Mouse (Mus musculus) heart, embryonic 10.5 days (tissue): ENCODE results near the gene Pnliprp1. TPM values are rescaled to one million over a fixed set of nuclear protein-coding genes. Genes with fewer than 3 reads are reported as not detected.

Source experiments
- DNase-seq: peaks from one replicate; pipeline ENCODE4 v3.0.0-alpha.2; 2017; ENCODE audit warnings: low spot score
- H3K27ac ChIP-seq: fragments of 300-500 bp; sonication (generic); 2 replicates; pipeline ENCODE4 v1.5.1; 2016; ENCODE audit warnings: mild to moderate bottlenecking
- H3K27me3 ChIP-seq: fragments of 300-500 bp; sonication (generic); 2 replicates; pipeline ENCODE4 v1.6.1; 2016; ENCODE audit warnings: mild to moderate bottlenecking; ENCODE audit not compliant: poor library complexity, insufficient read depth, severe bottlenecking
- H3K36me3 ChIP-seq: fragments of 300-500 bp; sonication (generic); 2 replicates; pipeline ENCODE4 v1.6.1; 2016; ENCODE audit warnings: mild to moderate bottlenecking, moderate library complexity
- H3K4me1 ChIP-seq: fragments of 300-500 bp; sonication (generic); 2 replicates; pipeline ENCODE4 v1.6.1; 2016; ENCODE audit warnings: mild to moderate bottlenecking
- H3K4me3 ChIP-seq: fragments of 300-500 bp; sonication (generic); 2 replicates; pipeline ENCODE4 v1.5.1; 2016; ENCODE audit warnings: mild to moderate bottlenecking, moderate library complexity
- H3K9me3 ChIP-seq: fragments of 300-500 bp; sonication (generic); 2 replicates; pipeline ENCODE4 v1.6.1; 2016; ENCODE audit warnings: mild to moderate bottlenecking, moderate library complexity
- WGBS: fragments of 180-500 bp; shearing (Covaris S2); methylation state at CpG from one replicate; pipeline ENCODE4 v1.1.7; 2016; 5-methylcytosine and 5-hydroxymethylcytosine counted together
- polyA plus RNA-seq: library from polyadenylated mRNA; unstranded; fragments of >200 nt; fragmentation: Nextera tagmentation; extraction: Ambion mirVana; gene quantifications from 2 replicates; pipeline ENCODE4 v1.2.1, GENCODE M21; 2016

The Pnliprp1 gene
- polyA plus RNA-seq: 0.31 and 3.9 TPM in 2 replicates

DNA sequence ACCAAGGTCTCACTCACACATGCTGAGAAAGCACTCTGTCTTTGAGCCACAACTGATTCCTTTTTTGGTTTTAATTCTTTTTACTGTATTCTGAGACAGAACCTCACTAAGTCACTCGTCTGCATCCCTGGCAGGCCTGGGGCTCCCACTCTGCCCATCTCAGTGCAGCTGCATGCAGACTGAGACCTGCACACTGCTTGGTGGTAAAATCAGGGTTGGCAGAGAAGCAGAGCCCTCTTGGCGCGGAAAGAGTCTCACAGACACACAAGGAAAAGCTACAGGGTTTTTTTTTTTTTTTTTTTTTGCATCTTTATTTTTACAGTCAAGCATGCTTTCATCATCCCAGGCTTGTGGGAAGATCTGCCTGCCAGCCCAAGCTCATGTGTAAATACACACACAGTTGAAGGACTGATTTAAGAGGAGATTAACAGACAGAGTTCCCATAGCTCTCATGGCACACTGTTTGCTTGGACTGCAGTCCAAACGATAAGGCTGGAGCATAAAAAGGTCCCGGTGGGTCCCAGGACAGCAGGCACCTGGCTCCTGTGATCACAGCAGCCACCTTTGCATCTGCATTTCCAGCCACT lies at the start of gene Pnliprp1:
Gene Pnliprp1 (plus strand): TSS at position 443 of the 587 bp plus-strand sequence.
- Histone ChIP-seq H3K27ac (0 out of 2 replicates have a peak within 1 kb of the TSS, but pooled peaks have one; percentile 13), H3K27me3 (no peaks in the 10 kb centered on the region), H3K36me3 (no peaks in the 10 kb centered on the region), H3K9me3 (no peaks in the 10 kb centered on the region), H3K4me3 (no peak within 1 kb of the TSS), H3K4me1 (peaks cover 13% of the 10 kb centered on the region)
- 49% methylated on average over 5 of the region's 5 CpGs for WGBS
- DNase-seq: no peak

- Histone ChIP-seq H3K27ac (no peak overlapping the region), H3K27me3 (no peaks in the 10 kb centered on the region), H3K36me3 (no peaks in the 10 kb centered on the region), H3K9me3 (no peaks in the 10 kb centered on the region), H3K4me3 (no peak overlapping the region), H3K4me1 (no peaks in the 10 kb centered on the region)
- no peak for DNase-seq
- WGBS: 74% methylated on average over 1 of the region's 1 CpGs
Measured at GRCm38 (mm10) chr19:58688933-58689332, 39.8 kb upstream of the Pnliprp1 start.

- Histone ChIP-seq H3K4me1 (no peaks in the 10 kb centered on the region; the same call in 1 of the 2 replicates), H3K27me3 (no peaks in the 10 kb centered on the region), H3K36me3 (no peaks in the 10 kb centered on the region), H3K27ac (no peak overlapping the region), H3K4me3 (no peak overlapping the region), H3K9me3 (no peaks in the 10 kb centered on the region)
- no peak for DNase-seq
- 81% methylated on average over 3 of the region's 3 CpGs for WGBS
Measured at GRCm38 (mm10) chr19:58695314-58695713, 33.4 kb upstream of the Pnliprp1 start.

DNA sequence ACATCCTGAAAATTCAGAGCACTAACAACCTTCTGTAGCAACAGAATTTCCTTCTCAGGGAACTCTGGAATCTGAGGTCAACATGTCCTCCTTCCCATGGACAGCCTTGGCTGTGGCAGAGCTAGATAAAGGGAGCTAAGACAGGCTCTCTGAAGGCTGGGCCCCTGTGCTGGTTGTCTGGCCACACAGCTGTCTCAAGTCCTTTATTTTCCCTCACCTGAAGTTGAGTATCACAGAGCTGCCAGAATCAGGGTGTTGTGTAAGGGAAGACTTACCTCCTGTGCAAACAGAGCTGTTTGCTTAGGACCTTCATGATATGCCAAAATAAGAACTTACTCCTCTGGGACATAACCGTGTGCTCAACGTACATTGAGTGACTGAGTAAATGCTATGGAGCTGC lies 32.5 kb upstream of the Pnliprp1 start:
- no peaks in the 10 kb centered on the region; the same call in 1 of the 2 replicates for H3K4me1 ChIP-seq
- no peak for DNase-seq
- WGBS: 69% methylated on average over 2 of the region's 2 CpGs
- no peaks in the 10 kb centered on the region for H3K9me3 ChIP-seq
- H3K27ac ChIP-seq: no peak overlapping the region
- H3K4me3 ChIP-seq: no peak overlapping the region
- no peaks in the 10 kb centered on the region for H3K27me3 ChIP-seq
- no peaks in the 10 kb centered on the region for H3K36me3 ChIP-seq

DNA sequence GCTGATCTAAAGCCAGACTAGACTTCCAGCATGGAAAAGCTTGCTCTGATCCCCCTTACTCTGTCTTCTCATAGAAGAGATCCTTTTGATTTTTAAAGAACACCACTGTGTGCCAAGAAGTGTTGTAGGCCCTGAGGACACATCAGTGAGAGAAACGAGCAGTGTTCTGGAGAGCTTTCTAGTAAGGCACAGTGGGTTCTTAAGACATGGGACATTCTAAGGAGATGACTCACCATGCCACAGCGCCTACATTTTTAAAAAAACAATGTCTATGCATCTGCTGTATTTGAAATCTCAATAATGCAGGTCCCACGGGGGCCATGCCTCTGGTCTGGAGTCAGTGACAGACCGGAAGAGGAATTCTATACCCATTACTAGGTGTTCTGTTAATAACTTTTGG lies 24.1 kb upstream of the Pnliprp1 start:
- Histone ChIP-seq H3K27ac (no peak overlapping the region), H3K4me3 (no peak overlapping the region), H3K9me3 (no peaks in the 10 kb centered on the region), H3K27me3 (no peaks in the 10 kb centered on the region), H3K36me3 (no peaks in the 10 kb centered on the region), H3K4me1 (no peaks in the 10 kb centered on the region)
- WGBS: 75% methylated on average over 4 of the region's 4 CpGs
- no peak for DNase-seq

DNA sequence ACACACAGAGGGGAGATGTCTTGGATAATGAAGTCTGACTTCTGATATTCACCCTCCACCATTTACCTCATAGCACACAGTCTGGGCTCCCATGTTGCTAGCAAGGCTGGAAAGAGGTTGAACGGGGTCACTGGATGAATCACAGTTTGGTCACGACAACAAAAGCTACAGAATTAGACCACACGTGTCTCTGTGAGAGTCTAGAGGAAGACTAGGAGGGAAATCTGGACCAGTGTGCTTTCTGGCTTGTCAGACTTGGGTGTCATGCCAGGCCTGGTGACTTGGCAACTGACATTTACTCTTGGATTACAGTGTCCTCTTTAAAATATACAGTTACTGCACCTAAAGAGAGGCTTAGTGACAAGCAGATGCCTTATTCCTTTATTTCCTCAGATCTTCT lies 20.1 kb upstream of the Pnliprp1 start:
- Histone ChIP-seq H3K4me3 (no peak overlapping the region), H3K9me3 (no peaks in the 10 kb centered on the region), H3K4me1 (no peaks in the 10 kb centered on the region), H3K27ac (no peak overlapping the region), H3K27me3 (no peaks in the 10 kb centered on the region), H3K36me3 (no peaks in the 10 kb centered on the region)
- 76% methylated on average over 3 of the region's 3 CpGs for WGBS
- no peak for DNase-seq

DNA sequence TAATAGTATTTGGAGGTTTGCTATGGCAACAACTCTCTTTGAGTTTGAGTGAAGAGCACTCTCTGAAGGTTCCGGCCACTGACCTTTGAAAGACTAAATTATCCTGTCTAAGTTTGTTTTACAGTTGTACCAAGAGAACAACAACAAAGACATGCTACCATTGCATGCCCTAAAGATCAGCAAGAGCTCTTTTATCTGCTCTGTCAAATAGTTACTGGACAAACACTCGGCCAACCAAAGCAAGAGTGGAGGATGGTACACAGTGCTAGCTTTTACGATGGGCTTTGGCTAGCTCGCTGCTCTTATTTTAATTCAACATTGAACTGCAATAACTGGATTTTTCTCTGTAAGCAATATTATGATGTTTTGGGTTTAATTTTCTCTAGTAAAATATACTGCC lies 10.8 kb upstream of the Pnliprp1 start:
- H3K36me3 ChIP-seq: no peaks in the 10 kb centered on the region
- no peak overlapping the region for H3K27ac ChIP-seq
- no peaks in the 10 kb centered on the region for H3K27me3 ChIP-seq
- no peak for DNase-seq
- no peaks in the 10 kb centered on the region for H3K9me3 ChIP-seq
- no peak overlapping the region for H3K4me3 ChIP-seq
- H3K4me1 ChIP-seq: no peaks in the 10 kb centered on the region
- 84% methylated on average over 4 of the region's 4 CpGs for WGBS

DNA sequence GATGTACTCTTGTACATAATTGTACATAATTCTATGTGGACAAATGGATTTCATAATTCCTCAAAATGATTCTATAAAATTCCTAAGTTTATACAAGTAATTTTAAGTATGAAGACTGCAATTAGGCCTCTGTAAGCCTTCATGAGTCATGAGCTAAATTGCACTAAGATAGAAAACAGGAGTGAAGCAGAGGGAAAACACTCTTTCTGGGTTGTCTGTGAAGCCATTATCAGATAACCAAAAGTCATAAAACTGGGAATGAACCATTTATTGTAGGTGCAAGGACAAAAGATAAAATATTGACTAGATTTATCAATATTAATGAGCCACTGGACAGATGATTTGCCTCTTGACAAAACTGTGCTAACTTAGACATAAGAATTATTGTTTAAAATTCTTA lies 8.2 kb upstream of the Pnliprp1 start:
- no peaks in the 10 kb centered on the region for H3K9me3 ChIP-seq
- no peak for DNase-seq
- no peaks in the 10 kb centered on the region for H3K27me3 ChIP-seq
- no peaks in the 10 kb centered on the region for H3K4me1 ChIP-seq
- no peaks in the 10 kb centered on the region for H3K36me3 ChIP-seq
- H3K27ac ChIP-seq: no peak overlapping the region
- H3K4me3 ChIP-seq: no peak overlapping the region

DNA sequence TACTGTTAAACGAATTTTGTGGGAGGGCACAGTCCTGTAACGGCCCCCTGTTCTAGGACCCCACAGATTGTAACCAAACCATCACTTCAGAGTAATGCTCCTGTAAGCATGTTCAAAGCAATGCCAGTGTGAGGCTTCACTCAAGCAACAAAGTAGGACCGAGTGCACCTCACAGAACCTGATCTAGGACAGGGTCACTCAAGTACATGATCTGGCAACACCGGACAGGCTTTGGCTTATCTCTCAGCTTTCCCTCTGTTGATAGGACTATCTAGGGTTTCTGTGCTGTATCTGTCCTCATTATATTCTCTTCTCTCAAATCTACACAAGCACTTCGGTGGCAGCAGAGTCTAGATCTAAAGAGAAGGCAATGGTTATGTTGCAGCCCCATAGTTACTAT lies 2.1 kb upstream of the Pnliprp1 start:
- 62% methylated on average over 5 of the region's 5 CpGs for whole genome bisulfite sequencing
- DNase-seq: no peak
- Histone ChIP-seq H3K36me3 (no peaks in the 10 kb centered on the region), H3K27me3 (no peaks in the 10 kb centered on the region), H3K27ac (no peak overlapping the region), H3K4me3 (no peak overlapping the region), H3K4me1 (peaks cover 13% of the 10 kb centered on the region), H3K9me3 (no peaks in the 10 kb centered on the region)

- H3K36me3 ChIP-seq: no peaks in the 10 kb centered on the region
- H3K4me3 ChIP-seq: no peak overlapping the region
- no peaks in the 10 kb centered on the region for H3K9me3 ChIP-seq
- no peak for DNase-seq
- 68% methylated on average over 5 of the region's 5 CpGs for WGBS
- no peaks in the 10 kb centered on the region for H3K27me3 ChIP-seq
- 0 out of 2 replicates have a peak overlapping the region, but pooled peaks have one; percentile 13 for H3K27ac ChIP-seq
- H3K4me1 ChIP-seq: peaks cover 13% of the 10 kb centered on the region
Measured at GRCm38 (mm10) chr19:58727756-58728155, 931 bp upstream of the Pnliprp1 start.

- Histone ChIP-seq H3K9me3 (no peaks in the 10 kb centered on the region), H3K36me3 (no peaks in the 10 kb centered on the region), H3K4me3 (no peak overlapping the region), H3K4me1 (no peaks in the 10 kb centered on the region; the same call in 1 of the 2 replicates), H3K27ac (no peak overlapping the region), H3K27me3 (no peaks in the 10 kb centered on the region)
- 76% methylated on average over 6 of the region's 6 CpGs for WGBS
- no peak for DNase-seq
Measured at GRCm38 (mm10) chr19:58733216-58733615, 4.5 kb downstream of the Pnliprp1 start.

- no peaks in the 10 kb centered on the region for H3K27me3 ChIP-seq
- H3K4me3 ChIP-seq: no peak overlapping the region
- DNase-seq: no peak
- H3K36me3 ChIP-seq: no peaks in the 10 kb centered on the region
- no peaks in the 10 kb centered on the region for H3K9me3 ChIP-seq
- 86% methylated on average over 4 of the region's 4 CpGs for WGBS
- H3K27ac ChIP-seq: no peak overlapping the region
- H3K4me1 ChIP-seq: no peaks in the 10 kb centered on the region
Measured at GRCm38 (mm10) chr19:58738111-58738510, 9.4 kb downstream of the Pnliprp1 start.

DNA sequence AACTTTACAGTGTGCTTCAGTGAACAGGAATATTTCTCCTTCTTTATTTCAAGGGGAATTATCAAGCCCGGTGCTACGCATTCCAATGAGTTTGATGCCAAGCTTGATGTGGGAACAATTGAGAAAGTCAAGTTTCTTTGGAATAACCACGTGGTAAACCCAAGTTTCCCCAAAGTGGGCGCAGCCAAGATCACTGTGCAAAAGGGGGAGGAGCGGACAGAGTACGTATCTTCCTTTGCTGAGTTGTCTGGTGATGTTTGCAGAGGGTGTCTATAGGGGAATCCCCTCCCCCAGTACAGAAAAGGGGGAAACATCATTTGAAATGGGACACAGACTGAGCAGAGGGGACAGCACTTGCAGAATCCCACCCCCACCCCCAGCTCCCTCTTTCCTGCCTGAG lies 12.3 kb downstream of the Pnliprp1 start:
- Histone ChIP-seq H3K36me3 (no peaks in the 10 kb centered on the region), H3K27ac (no peak overlapping the region), H3K27me3 (no peaks in the 10 kb centered on the region), H3K9me3 (no peaks in the 10 kb centered on the region), H3K4me3 (no peak overlapping the region), H3K4me1 (no peaks in the 10 kb centered on the region)
- DNase-seq: peak; percentile 60
- WGBS: 80% methylated on average over 6 of the region's 6 CpGs

DNA sequence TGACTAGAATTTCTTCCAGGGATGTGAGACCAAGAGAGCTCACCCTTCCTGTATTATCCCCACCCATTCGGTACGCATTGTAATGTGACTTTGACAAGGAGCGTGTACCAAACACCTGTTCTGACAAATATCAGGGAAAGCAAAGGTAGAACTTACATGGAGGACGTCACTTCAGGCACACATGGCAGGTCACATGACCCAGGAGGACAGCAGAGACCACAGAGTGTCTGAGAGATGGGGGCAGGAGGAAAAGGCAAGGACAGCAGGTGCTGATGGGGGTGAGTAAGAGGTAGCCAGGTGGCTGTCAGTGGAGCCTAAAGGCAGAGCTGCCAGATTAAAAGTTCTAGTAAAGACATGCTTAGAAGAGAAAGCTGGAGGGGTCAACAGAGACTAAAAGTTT lies 14.0 kb downstream of the Pnliprp1 start:
- WGBS: 87% methylated on average over 4 of the region's 4 CpGs
- Histone ChIP-seq H3K9me3 (no peaks in the 10 kb centered on the region), H3K4me3 (no peak overlapping the region), H3K27me3 (no peaks in the 10 kb centered on the region), H3K4me1 (no peaks in the 10 kb centered on the region), H3K27ac (no peak overlapping the region), H3K36me3 (no peaks in the 10 kb centered on the region)
- peak; percentile 66 for DNase-seq
